10 mouse cellular contexts compared by ENCODE assay signal in genomic region chr12:29279631-29280080, GRCm38 (mm10).
DNase-seq lines count a peak whose midpoint lies in the region; ATAC-seq and TF ChIP-seq lines count a peak whose summit lies in the region.
"Had no signal": no experiment of that assay in that cellular context is flagged by ENCODE, and none has a peak within 500 bp of the region (broad histone marks: within the 10 kb centered on the region; RNA-seq: fewer than 3 reads in every experiment).

No protein-coding gene starts in this region.

- no peak overlapping the region for H3K27ac ChIP-seq in heart, postnatal 0 days (ENCODE audit: low read depth)
- H3K27ac ChIP-seq in forebrain, embryonic 13.5 days, result peak overlapping the region; percentile 93
- peak overlapping the region; percentile 65 for H3K27ac ChIP-seq in midbrain, embryonic 11.5 days (ENCODE audit: low read depth, low read length)
- H3K27ac ChIP-seq in liver, embryonic 12.5 days, result no peak overlapping the region
- H3K27ac ChIP-seq: macrophage had no signal

- H3K36me3 ChIP-seq in heart, postnatal 0 days (replicated peaks; ENCODE audit: control insufficient read depth, insufficient read depth, low read length), result no peaks in the 10 kb centered on the region
- no peaks in the 10 kb centered on the region for H3K36me3 ChIP-seq in forebrain, embryonic 13.5 days (ENCODE audit: poor library complexity, severe bottlenecking)
- no peaks in the 10 kb centered on the region for H3K36me3 ChIP-seq in midbrain, embryonic 11.5 days (ENCODE audit: control insufficient read depth, insufficient read depth, low read length)
- no peaks in the 10 kb centered on the region for H3K36me3 ChIP-seq in liver, embryonic 12.5 days

- no peak for ATAC-seq in heart, postnatal 0 days (ENCODE audit: insufficient read depth, low read depth)
- ATAC-seq in forebrain, embryonic 13.5 days, result peak; percentile 71
- peak; percentile 60; the same call in 1 of the 2 replicates for ATAC-seq in midbrain, embryonic 11.5 days (ENCODE audit: low FRiP score)
- ATAC-seq in cerebellum, adult (ENCODE audit: insufficient number of reproducible peaks, low FRiP score, low TSS enrichment), result no peak
- ATAC-seq in liver, embryonic 12.5 days, result no peak

- no peaks in the 10 kb centered on the region for H3K27me3 ChIP-seq in heart, postnatal 0 days (ENCODE audit: control insufficient read depth, insufficient read depth, low read length)
- H3K27me3 ChIP-seq in forebrain, embryonic 13.5 days, result no peaks in the 10 kb centered on the region
- H3K27me3 ChIP-seq in midbrain, embryonic 11.5 days (ENCODE audit: control insufficient read depth, insufficient read depth, low read length), result no peaks in the 10 kb centered on the region
- peaks cover 12% of the 10 kb centered on the region for H3K27me3 ChIP-seq in liver, embryonic 12.5 days (replicated peaks)

- DNase-seq in heart, postnatal 0 days (ENCODE audit: low spot score), result no peak
- DNase-seq in heart, adult 9 months (ENCODE audit: low spot score in 2 of 2), result no peak
- peak; percentile 24 for DNase-seq in brain, embryonic 18.5 days (ENCODE audit: low read depth, low spot score)
- no peak for DNase-seq in midbrain, embryonic 11.5 days (ENCODE audit: low spot score, missing footprints)
- no peak for DNase-seq in B cell, adult 2 months
- DNase-seq: spleen, adult 18-20 months had no signal

- no peak overlapping the region for H3K4me3 ChIP-seq in heart, postnatal 0 days (ENCODE audit: low read depth, low read length)
- H3K4me3 ChIP-seq in forebrain, embryonic 13.5 days, result peak overlapping the region; percentile 11
- H3K4me3 ChIP-seq in midbrain, embryonic 11.5 days (ENCODE audit: low read depth, low read length), result peak overlapping the region; percentile 8; the same call in 1 of the 2 replicates
- no peak overlapping the region for H3K4me3 ChIP-seq in liver, embryonic 12.5 days

- no peak overlapping the region for H3K9ac ChIP-seq in heart, postnatal 0 days (replicated peaks; ENCODE audit: low read depth, low read length)
- H3K9ac ChIP-seq in forebrain, embryonic 13.5 days, result peak overlapping the region; percentile 55
- H3K9ac ChIP-seq in midbrain, embryonic 11.5 days (ENCODE audit: low read length), result peak overlapping the region; percentile 50
- no peak overlapping the region for H3K9ac ChIP-seq in liver, embryonic 12.5 days

- 0 out of 2 replicates have a peak overlapping the region, but pooled peaks have one; percentile 2 for H3K4me2 ChIP-seq in heart, postnatal 0 days (ENCODE audit: low read depth, low read length)
- peak overlapping the region; percentile 51 for H3K4me2 ChIP-seq in forebrain, embryonic 13.5 days
- peak overlapping the region; percentile 44 for H3K4me2 ChIP-seq in midbrain, embryonic 11.5 days
- no peak overlapping the region for H3K4me2 ChIP-seq in liver, embryonic 12.5 days

- TF ChIP-seq CTCF in heart, postnatal 0 days (IDR thresholded peaks at IDR 0.05; ENCODE audit: low read depth), result no peak

- WGBS in heart, postnatal 0 days, result 7% methylated on average over 13 of the region's 13 CpGs
- 1% methylated on average over 13 of the region's 13 CpGs for WGBS in forebrain, embryonic 13.5 days
- WGBS in midbrain, embryonic 11.5 days, result 6% methylated on average over 13 of the region's 13 CpGs
- WGBS in liver, embryonic 12.5 days (ENCODE audit: insufficient replicate concordance), result 10% methylated on average over 13 of the region's 13 CpGs

- no peaks in the 10 kb centered on the region for H3K9me3 ChIP-seq in heart, postnatal 0 days (replicated peaks; ENCODE audit: control insufficient read depth, low read length)
- H3K9me3 ChIP-seq in forebrain, embryonic 13.5 days (replicated peaks), result no peaks in the 10 kb centered on the region
- no peaks in the 10 kb centered on the region; the same call in 1 of the 2 replicates for H3K9me3 ChIP-seq in midbrain, embryonic 11.5 days (ENCODE audit: control insufficient read depth, low read length)
- no peaks in the 10 kb centered on the region for H3K9me3 ChIP-seq in liver, embryonic 12.5 days (replicated peaks)

- H3K4me1 ChIP-seq in heart, postnatal 0 days (ENCODE audit: control insufficient read depth, insufficient read depth), result peaks cover 17% of the 10 kb centered on the region
- H3K4me1 ChIP-seq in forebrain, embryonic 13.5 days, result peaks cover 28% of the 10 kb centered on the region
- peaks cover 20% of the 10 kb centered on the region for H3K4me1 ChIP-seq in midbrain, embryonic 11.5 days (ENCODE audit: control insufficient read depth, insufficient read depth, low read length)
- no peaks in the 10 kb centered on the region; the same call in 1 of the 2 replicates for H3K4me1 ChIP-seq in liver, embryonic 12.5 days

- TF ChIP-seq EP300 in heart, postnatal 0 days (IDR thresholded peaks at IDR 0.05; ENCODE audit: low read depth), result no peak

Comparison
In these comparisons a context has a peak if more than half of its experiments do, and no peak if none do; other contexts are left out.
1. ATAC-seq: peak in forebrain, embryonic 13.5 days (single experiment) and midbrain, embryonic 11.5 days (single experiment); none in heart, postnatal 0 days (single experiment), cerebellum, adult (single experiment) and liver, embryonic 12.5 days (single experiment).
2. H3K27ac ChIP-seq: peak in forebrain, embryonic 13.5 days (single experiment) and midbrain, embryonic 11.5 days (single experiment); none in heart, postnatal 0 days (single experiment) and liver, embryonic 12.5 days (single experiment).
3. H3K4me3 ChIP-seq: peak in forebrain, embryonic 13.5 days (single experiment) and midbrain, embryonic 11.5 days (single experiment); none in heart, postnatal 0 days (single experiment) and liver, embryonic 12.5 days (single experiment).
4. H3K9ac ChIP-seq: peak in forebrain, embryonic 13.5 days (single experiment) and midbrain, embryonic 11.5 days (single experiment); none in heart, postnatal 0 days (single experiment) and liver, embryonic 12.5 days (single experiment).